Mouse (Mus musculus) adipocyte (in vitro differentiated cells): ENCODE results near the gene Tcp10a.
"Not testable (repeated sequence)": the region's sequence is repeated elsewhere in the genome, so short reads cannot be mapped to it uniquely, and the experiment has no call there.

Experiments used
- DNase-seq: peaks from one replicate; pipeline ENCODE4 v3.0.0-alpha.2; 2016; ENCODE audit warnings: low spot score

Tcp10a gene

DNA sequence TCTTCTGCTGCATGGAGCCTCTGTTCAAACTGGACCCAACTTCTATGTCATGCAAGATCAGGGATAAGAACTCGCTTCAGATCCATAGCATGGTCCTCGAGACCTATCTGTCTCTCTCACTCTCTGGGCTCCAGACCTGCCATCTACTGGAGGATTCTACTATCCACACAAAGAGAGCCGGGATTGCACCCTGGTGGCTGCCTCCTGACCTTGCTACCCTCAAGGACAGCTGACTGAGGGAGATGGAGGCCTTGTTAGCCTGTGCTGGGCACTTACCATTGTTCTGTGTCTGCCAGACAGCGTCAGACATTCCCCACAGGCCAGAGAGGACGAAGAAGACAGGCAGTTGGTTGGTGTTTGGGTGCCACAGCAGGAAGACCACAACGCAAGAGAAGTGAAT, 45.0 kb downstream of the Tcp10a start:
- DNase-seq, result not testable (repeated sequence)

DNA sequence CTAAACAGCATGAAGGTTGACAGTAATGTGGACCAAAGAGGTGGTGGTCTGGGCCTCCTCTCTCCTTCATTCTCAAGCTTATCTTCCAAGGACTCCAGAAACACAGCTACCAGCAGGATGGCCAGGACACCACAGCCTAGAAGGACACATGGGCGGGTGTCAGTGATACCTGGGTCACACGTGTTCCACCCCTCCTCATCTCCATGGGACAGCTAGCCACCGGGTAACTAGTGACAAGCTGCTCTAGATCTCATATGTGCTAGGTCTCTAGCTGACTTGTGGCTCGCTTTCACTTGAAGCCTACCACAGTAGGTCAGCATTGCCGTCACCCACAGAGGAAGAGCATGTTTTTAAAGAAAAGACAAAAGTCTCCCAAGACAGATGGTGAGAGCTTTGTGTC, 47.4 kb downstream of the Tcp10a start, which contains the start of gene Gm49630:
Gm49630 (minus strand) TSS at position 101 of the 400 bp plus-strand sequence.
- not testable (repeated sequence) for DNase-seq

DNA sequence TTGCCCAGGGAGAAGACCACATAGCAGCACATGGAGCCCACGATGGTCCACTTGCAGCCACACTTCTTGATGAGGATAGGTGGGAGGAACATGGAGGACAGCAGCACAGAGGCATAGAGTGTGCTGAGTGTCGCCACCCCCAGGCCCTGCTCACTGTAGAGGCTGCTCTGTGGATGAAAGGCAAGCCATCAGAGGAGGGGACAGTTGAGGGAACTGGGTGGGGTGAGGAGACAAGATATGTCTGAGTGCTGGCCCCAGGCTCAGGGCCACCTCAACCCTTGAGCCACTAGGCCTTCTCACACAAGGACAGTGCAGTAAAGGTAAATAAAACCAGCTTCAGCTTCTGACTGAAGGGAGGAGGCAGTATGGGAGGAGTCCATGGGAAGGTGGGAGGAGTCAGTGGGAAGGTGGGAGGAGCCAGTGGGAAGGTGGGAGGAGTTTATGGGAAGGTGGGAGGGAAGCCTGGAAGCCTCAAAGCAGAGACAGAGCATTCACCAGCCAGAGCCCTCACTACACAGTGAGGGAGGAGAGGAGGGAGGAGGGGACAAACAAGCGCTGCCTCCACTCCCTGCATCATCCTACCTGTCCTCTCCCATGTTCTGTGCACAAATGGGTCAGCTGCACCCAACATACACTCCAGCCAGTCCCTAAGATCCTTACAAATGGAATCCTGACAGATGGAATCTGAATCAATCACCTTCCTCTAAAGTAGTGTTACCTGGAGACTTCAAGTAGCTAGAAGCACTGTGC, 52.7 kb downstream of the Tcp10a start:
- DNase-seq, result not testable (repeated sequence)

DNA sequence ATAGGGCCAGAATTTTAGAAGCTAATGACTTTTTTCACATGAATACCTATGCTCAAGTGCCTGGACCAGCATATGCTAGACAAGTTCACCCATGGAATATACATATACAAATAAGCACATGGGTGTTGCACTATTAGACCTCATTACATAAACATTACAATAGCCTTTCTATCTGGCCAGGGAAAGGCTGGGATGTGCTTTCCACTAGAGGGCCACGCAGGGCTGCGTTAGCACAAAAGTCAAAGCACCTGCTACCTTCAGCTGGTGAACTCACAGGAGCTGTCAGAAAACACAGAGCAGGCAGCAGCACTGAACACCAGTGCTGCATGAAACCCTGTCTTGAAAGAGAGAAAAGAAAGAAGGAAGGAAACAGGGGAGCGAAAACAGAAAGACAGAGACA, 53.5 kb downstream of the Tcp10a start:
- not testable (repeated sequence) for DNase-seq

DNA sequence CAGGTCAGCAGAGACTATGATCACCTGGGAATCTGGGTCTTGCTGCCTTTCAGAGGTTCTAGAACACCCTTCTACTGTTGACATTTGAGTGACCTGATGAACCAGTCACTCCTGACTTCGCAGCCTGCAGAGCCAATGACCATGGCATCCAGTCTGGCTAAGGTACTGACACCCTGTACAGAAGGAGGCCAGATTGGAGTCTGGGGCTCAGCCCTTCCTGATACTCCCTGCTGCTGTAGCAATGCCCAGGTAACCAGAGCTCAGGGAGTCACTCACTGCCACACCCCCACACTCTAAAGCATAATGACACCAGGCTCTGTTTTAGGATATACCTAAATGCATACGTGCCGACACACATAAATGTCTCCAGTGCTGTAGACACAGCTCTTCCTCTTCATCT, 58.3 kb downstream of the Tcp10a start:
- not testable (repeated sequence) for DNase-seq

DNA sequence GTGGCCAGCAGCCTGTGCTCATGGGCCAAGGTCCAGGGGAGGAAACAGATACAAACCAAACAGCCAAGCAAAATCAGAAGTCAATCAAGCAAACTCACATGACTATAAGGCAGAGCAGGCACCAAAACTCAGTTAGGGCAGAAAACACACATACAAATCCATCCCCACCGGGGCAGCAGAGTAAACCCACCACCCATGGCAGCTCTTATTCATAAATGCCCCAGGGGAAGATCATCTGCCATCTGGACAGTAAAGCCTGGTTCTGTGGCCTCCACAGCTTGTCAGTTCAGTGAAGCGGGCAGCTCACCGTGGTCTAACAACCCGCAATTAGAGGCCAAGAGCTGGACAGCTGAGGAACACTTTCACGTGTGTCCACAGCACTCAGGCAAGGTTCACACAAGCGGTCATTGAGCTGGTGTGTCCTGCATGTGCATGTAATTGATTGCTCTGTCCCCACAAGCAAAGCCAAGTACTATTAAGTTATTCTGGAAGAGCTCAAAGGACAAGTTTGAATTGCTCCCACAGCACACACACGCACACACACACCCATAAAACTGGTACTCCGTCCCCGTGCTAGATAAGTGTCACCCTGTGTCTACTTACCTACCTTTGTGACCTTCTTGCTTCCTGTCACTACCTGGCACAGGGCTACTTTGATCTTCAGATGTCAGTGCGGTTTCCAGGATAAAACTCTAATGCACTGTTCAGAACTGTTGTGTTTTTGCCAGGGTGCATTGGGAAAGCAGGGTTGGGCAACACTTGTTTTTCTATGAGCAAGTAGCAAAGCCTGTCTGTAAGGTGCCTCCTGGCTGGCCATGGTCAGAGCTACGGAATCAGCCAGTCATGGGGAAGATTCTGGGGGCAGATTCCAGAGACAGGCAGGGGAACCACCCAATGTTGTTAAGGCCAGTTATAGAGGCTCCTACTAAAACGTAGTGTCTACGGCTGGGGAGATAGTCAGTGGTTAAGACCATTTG, 59.0 kb downstream of the Tcp10a start:
- DNase-seq, result not testable (repeated sequence)

DNA sequence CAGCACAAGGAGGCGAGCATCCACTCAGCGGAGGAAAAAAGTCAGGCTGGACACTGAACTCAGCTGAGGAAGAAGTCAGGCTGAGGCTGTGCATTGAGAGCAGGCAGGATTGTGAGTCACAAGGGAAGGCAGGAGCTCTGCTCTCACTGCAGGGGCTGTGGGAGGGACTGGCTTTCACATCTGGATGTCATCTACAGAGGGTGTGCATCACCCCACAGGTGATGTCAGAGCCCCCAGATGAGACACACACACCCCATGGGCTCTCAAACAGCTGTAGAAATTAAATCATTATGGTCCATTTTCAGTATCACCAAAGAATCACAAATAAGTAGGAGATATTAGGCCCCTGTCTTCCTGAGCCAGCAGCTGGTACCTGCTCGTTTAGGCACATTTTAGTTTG, 60.9 kb downstream of the Tcp10a start, which contains the start of gene Unc93a2:
Unc93a2 (minus strand) TSS at position 101 of the 400 bp plus-strand sequence.
- DNase-seq, result not testable (repeated sequence)

DNA sequence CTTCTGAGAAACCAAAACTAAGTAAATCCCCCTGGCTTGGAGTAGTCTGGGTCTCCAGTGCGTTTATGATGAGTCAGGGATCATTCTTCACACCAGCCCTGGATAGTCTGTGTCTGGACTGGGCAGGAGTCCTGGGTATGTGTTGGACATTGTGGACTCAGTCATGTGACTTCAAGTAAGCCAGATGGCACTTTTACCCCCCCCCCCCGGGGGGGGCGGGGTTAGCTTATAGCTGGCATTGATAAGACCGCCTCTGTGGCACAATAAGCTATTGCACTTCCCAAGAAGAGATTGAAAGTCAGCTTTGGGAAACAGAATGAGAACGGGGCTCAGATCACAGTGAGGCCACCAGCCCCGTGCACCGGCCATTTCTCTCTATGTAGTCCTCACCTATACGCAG, 61.6 kb downstream of the Tcp10a start:
- not testable (repeated sequence) for DNase-seq

DNA sequence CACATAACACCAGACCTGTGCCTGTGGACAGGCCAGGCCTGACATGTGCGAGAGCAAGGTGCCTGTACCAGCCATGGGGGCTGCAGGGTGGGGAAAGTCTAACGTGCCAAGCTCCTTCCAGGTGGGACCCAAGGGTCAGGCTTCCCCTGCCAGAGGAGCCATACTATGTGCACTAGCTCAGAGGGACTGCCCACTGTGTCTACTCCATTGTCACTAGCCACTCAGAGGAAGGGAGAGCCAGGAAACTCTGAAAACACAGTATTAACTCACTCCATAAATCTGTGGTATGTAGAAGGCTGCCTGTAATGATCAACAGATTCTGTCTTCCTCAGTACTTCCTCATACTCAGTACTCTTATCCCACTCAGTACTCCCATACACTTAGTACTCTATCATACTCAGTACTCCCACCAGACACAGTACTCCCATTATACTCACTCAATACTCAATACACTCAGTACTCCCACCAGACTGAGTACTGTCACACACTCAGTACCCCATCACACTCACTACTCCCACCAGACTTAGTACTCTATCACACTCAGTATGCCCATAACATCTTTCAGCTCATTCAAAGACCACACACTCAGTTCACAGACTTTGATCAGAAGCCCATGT, 64.0 kb downstream of the Tcp10a start:
- DNase-seq, result not testable (repeated sequence)

DNA sequence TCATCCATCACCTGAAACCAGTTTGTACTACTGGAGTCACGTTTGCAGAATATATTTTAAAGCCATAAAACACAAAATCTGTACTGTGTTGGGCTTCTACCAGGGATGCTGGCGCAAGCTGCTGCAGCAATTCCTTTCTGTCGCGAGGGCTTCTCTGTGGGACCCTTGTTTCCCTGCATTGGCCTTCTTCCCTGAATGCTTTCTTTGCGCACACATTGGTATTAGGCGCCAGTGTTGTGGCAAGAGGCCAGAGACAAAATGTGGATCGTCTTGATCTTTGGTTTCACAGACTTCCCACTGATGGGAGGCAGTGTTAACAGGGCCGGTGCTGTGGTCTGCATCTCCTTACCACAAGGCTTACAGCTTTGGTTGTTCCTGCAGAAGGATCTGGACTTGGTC, 64.5 kb downstream of the Tcp10a start:
- DNase-seq, result not testable (repeated sequence)

DNA sequence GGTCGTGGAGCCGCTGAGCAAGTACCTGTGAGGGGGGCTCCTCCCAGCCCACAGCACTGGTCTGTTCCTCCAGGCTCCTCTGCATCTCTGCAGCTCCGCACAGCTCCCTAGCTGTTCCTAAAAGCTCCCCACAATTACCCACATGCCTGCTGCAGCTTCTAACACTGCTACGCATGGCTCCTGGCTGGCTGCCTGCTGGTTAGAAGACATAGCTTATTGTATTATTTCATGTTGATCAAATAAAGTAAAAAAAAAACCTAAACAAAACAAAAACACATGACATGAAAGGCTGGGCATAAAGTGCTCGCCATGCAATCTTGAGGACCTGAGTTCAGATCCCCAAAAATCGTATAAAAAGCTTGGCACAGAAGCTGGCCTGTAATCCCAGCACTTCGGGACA, 65.5 kb downstream of the Tcp10a start:
- not testable (repeated sequence) for DNase-seq

DNA sequence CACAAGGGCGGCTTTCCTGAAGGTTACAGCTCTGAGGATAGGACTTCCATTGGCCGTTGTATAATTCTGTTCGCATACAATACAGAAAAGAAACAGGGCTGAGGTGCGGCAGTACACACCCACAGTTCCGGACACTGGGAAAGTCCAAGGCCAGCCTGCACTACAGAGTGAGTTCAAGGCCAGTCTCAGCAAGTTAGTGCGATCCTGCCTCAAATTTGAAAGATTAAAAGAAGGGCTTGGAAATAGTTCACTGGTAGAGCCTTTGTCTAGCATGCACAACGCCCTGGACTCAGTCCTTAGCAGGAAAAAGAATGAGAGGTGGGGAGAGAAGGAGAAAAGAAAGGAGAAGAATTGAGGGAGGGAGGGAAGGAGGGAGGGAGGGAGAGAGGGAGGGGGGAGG, 70.7 kb downstream of the Tcp10a start:
- not testable (repeated sequence) for DNase-seq
